Mouse (Mus musculus) heart, adult 2 months (tissue): Measurements from ENCODE around the gene Gpr12.

Source experiments
- CTCF ChIP-seq: fragments of 200-600 bp; IDR thresholded peaks from 2 replicates; pipeline ENCODE4 v1.8.1; 2022; ENCODE audit warnings: antibody characterized with exemption, mild to moderate bottlenecking, moderate library complexity
- EP300 ChIP-seq: fragments of 200-500 bp; IDR thresholded peaks from 2 replicates; pipeline ENCODE4 v1.6.1; 2011; ENCODE audit warnings: low read depth, low read length, control low read depth; ENCODE audit not compliant: insufficient read depth
- POLR2A ChIP-seq: fragments of 200-500 bp; IDR thresholded peaks from 2 replicates; pipeline ENCODE4 v1.6.1; 2011; ENCODE audit warnings: mild to moderate bottlenecking, low read depth, low read length, control low read depth; ENCODE audit not compliant: insufficient read depth

GRCm38 (mm10) chr5:146598215-146599119, 13.4 kb upstream of the Gpr12 start:
- no peak for TF ChIP-seq CTCF
- TF ChIP-seq EP300, result no peak
- TF ChIP-seq POLR2A, result no peak
